Mouse (Mus musculus): ENCODE data around the gene Haao. TPM values are rescaled to one million over a fixed set of nuclear protein-coding genes. Genes with fewer than 3 reads are reported as not detected.
"Not testable (repeated sequence)": the region's sequence is repeated elsewhere in the genome, so short reads cannot be mapped to it uniquely, and the experiment has no call there.

The Haao gene
- polyA plus RNA-seq, 1 experiment from 2014 or later = 0.25 TPM

- WGBS = 81% methylated on average over 7 of the region's 7 CpGs
Measured at GRCm38 (mm10) chr17:83865366-83865765, 17.6 kb upstream of the Haao start.

GRCm38 (mm10) chr17:83862134-83862881 lies 14.5 kb upstream of the Haao start:
- peaks cover 7% of the 10 kb centered on the region for H3K4me1 ChIP-seq (replicated peaks)
- peak; percentile 63 for ATAC-seq (replicated peaks; ENCODE audit: insufficient number of reproducible peaks, insufficient read depth, low FRiP score, low read depth)
- no peaks in the 10 kb centered on the region for H3K36me3 ChIP-seq
- peak overlapping the region; percentile 88 for H3K9ac ChIP-seq
- 0% methylated on average over 26 of the region's 27 CpGs for WGBS
- no peaks in the 10 kb centered on the region for H3K9me3 ChIP-seq (replicated peaks)
- peak overlapping the region; percentile 76 for H3K4me2 ChIP-seq
- H3K4me3 ChIP-seq = peak overlapping the region; percentile 87
- H3K27me3 ChIP-seq = 0 out of 2 replicates have a peak, but pooled peaks cover 3% of the 10 kb centered on the region
- peak overlapping the region; percentile 89 for H3K27ac ChIP-seq

More at GRCm38 (mm10) chr17:83865366-83865765, 17.6 kb upstream of the Haao start:
- Histone ChIP-seq H3K27ac (no peak overlapping the region), H3K4me1 (replicated peaks) (peaks cover 7% of the 10 kb centered on the region), H3K36me3 (no peaks in the 10 kb centered on the region), H3K9ac (no peak overlapping the region), H3K4me3 (no peak overlapping the region), H3K27me3 (0 out of 2 replicates have a peak, but pooled peaks cover 3% of the 10 kb centered on the region), H3K9me3 (replicated peaks) (no peaks in the 10 kb centered on the region), H3K4me2 (no peak overlapping the region)
- ATAC-seq (replicated peaks; ENCODE audit: insufficient number of reproducible peaks, insufficient read depth, low FRiP score, low read depth) = no peak

GRCm38 (mm10) chr17:83861444-83862133 lies 13.8 kb upstream of the Haao start:
- peak overlapping the region; percentile 89 for H3K27ac ChIP-seq
- no peaks in the 10 kb centered on the region for H3K9me3 ChIP-seq (replicated peaks)
- 0 out of 2 replicates have a peak, but pooled peaks cover 3% of the 10 kb centered on the region for H3K27me3 ChIP-seq
- H3K36me3 ChIP-seq = no peaks in the 10 kb centered on the region
- peak overlapping the region; percentile 76 for H3K4me2 ChIP-seq
- peak overlapping the region; percentile 88 for H3K9ac ChIP-seq
- H3K4me3 ChIP-seq = peak overlapping the region; percentile 87
- H3K4me1 ChIP-seq (replicated peaks) = peaks cover 7% of the 10 kb centered on the region
- WGBS = under 1% methylated on average over 62 of the region's 62 CpGs
- peak; percentile 93 for ATAC-seq (replicated peaks; ENCODE audit: insufficient number of reproducible peaks, insufficient read depth, low FRiP score, low read depth)

- WGBS = 66% methylated on average over 8 of the region's 8 CpGs
- H3K4me1 ChIP-seq (replicated peaks); H3K9me3 ChIP-seq (replicated peaks); ATAC-seq (replicated peaks; ENCODE audit: insufficient number of reproducible peaks, insufficient read depth, low FRiP score, low read depth); H3K27me3 ChIP-seq; H3K27ac ChIP-seq; H3K36me3 ChIP-seq: not testable (repeated sequence)
- Histone ChIP-seq H3K4me2 (peak overlapping the region; percentile 76), H3K4me3 (peak overlapping the region; percentile 87), H3K9ac (peak overlapping the region; percentile 88)
Measured at GRCm38 (mm10) chr17:83860968-83861367, 13.2 kb upstream of the Haao start.

GRCm38 (mm10) chr17:83860224-83860623 lies 12.5 kb upstream of the Haao start:
- no peak overlapping the region for H3K4me2 ChIP-seq
- ATAC-seq (replicated peaks; ENCODE audit: insufficient number of reproducible peaks, insufficient read depth, low FRiP score, low read depth) = no peak
- WGBS = 59% methylated on average over 7 of the region's 7 CpGs

GRCm38 (mm10) chr17:83859639-83860038 lies 11.9 kb upstream of the Haao start:
- H3K4me1 ChIP-seq (replicated peaks) = peaks cover 7% of the 10 kb centered on the region
- H3K27ac ChIP-seq = no peak overlapping the region
- H3K9me3 ChIP-seq (replicated peaks) = no peaks in the 10 kb centered on the region
- ATAC-seq (replicated peaks; ENCODE audit: insufficient number of reproducible peaks, insufficient read depth, low FRiP score, low read depth) = no peak
- no peaks in the 10 kb centered on the region for H3K36me3 ChIP-seq
- no peak overlapping the region for H3K9ac ChIP-seq
- no peak overlapping the region for H3K4me3 ChIP-seq
- H3K27me3 ChIP-seq = 0 out of 2 replicates have a peak, but pooled peaks cover 3% of the 10 kb centered on the region
- WGBS = 85% methylated on average over 4 of the region's 4 CpGs
- no peak overlapping the region for H3K4me2 ChIP-seq

More at GRCm38 (mm10) chr17:83860224-83860623, 12.5 kb upstream of the Haao start:
- H3K4me1 ChIP-seq (replicated peaks) = peaks cover 7% of the 10 kb centered on the region
- H3K27ac ChIP-seq = no peak overlapping the region
- H3K27me3 ChIP-seq = 0 out of 2 replicates have a peak, but pooled peaks cover 3% of the 10 kb centered on the region
- no peak overlapping the region for H3K9ac ChIP-seq
- no peaks in the 10 kb centered on the region for H3K9me3 ChIP-seq (replicated peaks)
- H3K4me3 ChIP-seq = no peak overlapping the region
- no peaks in the 10 kb centered on the region for H3K36me3 ChIP-seq

- H3K9ac ChIP-seq = no peak overlapping the region
- H3K4me2 ChIP-seq = no peak overlapping the region
- no peak for ATAC-seq (replicated peaks; ENCODE audit: insufficient number of reproducible peaks, insufficient read depth, low FRiP score, low read depth)
- peaks cover 7% of the 10 kb centered on the region for H3K4me1 ChIP-seq (replicated peaks)
- no peaks in the 10 kb centered on the region for H3K36me3 ChIP-seq
- no peak overlapping the region for H3K27ac ChIP-seq
- 0 out of 2 replicates have a peak, but pooled peaks cover 3% of the 10 kb centered on the region for H3K27me3 ChIP-seq
- H3K9me3 ChIP-seq (replicated peaks) = no peaks in the 10 kb centered on the region
- 80% methylated on average over 7 of the region's 7 CpGs for WGBS
- no peak overlapping the region for H3K4me3 ChIP-seq
Measured at GRCm38 (mm10) chr17:83858413-83858812, 10.7 kb upstream of the Haao start.

GRCm38 (mm10) chr17:83854284-83854918 lies 6.6 kb upstream of the Haao start:
- H3K4me1 ChIP-seq (replicated peaks) = peaks cover 6% of the 10 kb centered on the region
- no peaks in the 10 kb centered on the region for H3K27me3 ChIP-seq
- peak; percentile 48; the same call in 1 of the 2 replicates for ATAC-seq (replicated peaks; ENCODE audit: insufficient number of reproducible peaks, insufficient read depth, low FRiP score, low read depth)
- no peaks in the 10 kb centered on the region for H3K9me3 ChIP-seq (replicated peaks)
- H3K9ac ChIP-seq = no peak overlapping the region
- H3K4me3 ChIP-seq = no peak overlapping the region
- H3K36me3 ChIP-seq = no peaks in the 10 kb centered on the region
- no peak overlapping the region for H3K4me2 ChIP-seq
- H3K27ac ChIP-seq = no peak overlapping the region
- WGBS = 48% methylated on average over 12 of the region's 12 CpGs

- H3K9me3 ChIP-seq (replicated peaks) = no peaks in the 10 kb centered on the region
- WGBS = 49% methylated on average over 3 of the region's 3 CpGs
- no peak for ATAC-seq (replicated peaks; ENCODE audit: insufficient number of reproducible peaks, insufficient read depth, low FRiP score, low read depth)
- H3K4me1 ChIP-seq (replicated peaks) = peaks cover 6% of the 10 kb centered on the region
- H3K4me3 ChIP-seq = no peak overlapping the region
- H3K36me3 ChIP-seq = no peaks in the 10 kb centered on the region
- no peaks in the 10 kb centered on the region for H3K27me3 ChIP-seq
- H3K9ac ChIP-seq = no peak overlapping the region
- no peak overlapping the region for H3K4me2 ChIP-seq
- H3K27ac ChIP-seq = no peak overlapping the region
Measured at GRCm38 (mm10) chr17:83853831-83854230, 6.1 kb upstream of the Haao start.

GRCm38 (mm10) chr17:83850864-83851263 lies 3.1 kb upstream of the Haao start:
- H3K4me3 ChIP-seq = no peak overlapping the region

GRCm38 (mm10) chr17:83850458-83850857 lies 2.7 kb upstream of the Haao start:
- Histone ChIP-seq H3K4me2 (peak overlapping the region; percentile 50), H3K36me3 (no peaks in the 10 kb centered on the region), H3K4me3 (no peak overlapping the region), H3K27me3 (no peaks in the 10 kb centered on the region), H3K4me1 (replicated peaks) (peaks cover 6% of the 10 kb centered on the region), H3K9me3 (replicated peaks) (no peaks in the 10 kb centered on the region), H3K27ac (no peak overlapping the region), H3K9ac (no peak overlapping the region)
- 14% methylated on average over 9 of the region's 9 CpGs for whole genome bisulfite sequencing
- ATAC-seq (replicated peaks; ENCODE audit: insufficient number of reproducible peaks, insufficient read depth, low FRiP score, low read depth) = peak; percentile 23; the same call in 1 of the 2 replicates

More at GRCm38 (mm10) chr17:83850864-83851263, 3.1 kb upstream of the Haao start:
- Histone ChIP-seq H3K9ac (no peak overlapping the region), H3K4me1 (replicated peaks) (peaks cover 6% of the 10 kb centered on the region), H3K27ac (no peak overlapping the region), H3K4me2 (no peak overlapping the region), H3K36me3 (no peaks in the 10 kb centered on the region), H3K27me3 (no peaks in the 10 kb centered on the region), H3K9me3 (replicated peaks) (no peaks in the 10 kb centered on the region)
- WGBS = 80% methylated on average over 5 of the region's 5 CpGs
- ATAC-seq (replicated peaks; ENCODE audit: insufficient number of reproducible peaks, insufficient read depth, low FRiP score, low read depth) = no peak

All from heart, embryonic 15.5 days (tissue).